Mouse (Mus musculus): Measurements from ENCODE around the gene Rsph1. TPM values are rescaled to one million over a fixed set of nuclear protein-coding genes. Genes with fewer than 3 reads are reported as not detected.
A peak's percentile ranks its signal among the peaks of the same experiment; 100 is the strongest.

Rsph1 gene
- polyA plus RNA-seq, 1 experiment from 2014 or later: 1.7 TPM

- Histone ChIP-seq H3K9ac (ENCODE audit: low read depth, low read length) (no peak overlapping the region), H3K36me3 (ENCODE audit: control insufficient read depth, insufficient read depth, low read length) (no peaks in the 10 kb centered on the region), H3K27ac (ENCODE audit: low read depth, low read length) (no peak overlapping the region), H3K4me2 (no peak overlapping the region), H3K9me3 (replicated peaks; ENCODE audit: control insufficient read depth, low read length) (no peaks in the 10 kb centered on the region), H3K4me1 (ENCODE audit: control insufficient read depth, insufficient read depth, low read length) (peaks cover 14% of the 10 kb centered on the region), H3K4me3 (ENCODE audit: low read depth, low read length) (no peak overlapping the region), H3K27me3 (ENCODE audit: control insufficient read depth, insufficient read depth, low read length) (no peaks in the 10 kb centered on the region)
- no peak for ATAC-seq (replicated peaks; ENCODE audit: insufficient number of reproducible peaks, low FRiP score, low TSS enrichment)
- whole genome bisulfite sequencing (ENCODE audit: insufficient replicate concordance): 82% methylated on average over 19 of the region's 19 CpGs
Observed at GRCm38 (mm10) chr17:31318906-31319767, 42.0 kb upstream of the Rsph1 start.

- H3K9ac ChIP-seq (ENCODE audit: low read depth, low read length): no peak overlapping the region
- H3K4me2 ChIP-seq: no peak overlapping the region
- H3K36me3 ChIP-seq (ENCODE audit: control insufficient read depth, insufficient read depth, low read length): no peaks in the 10 kb centered on the region
- WGBS (ENCODE audit: insufficient replicate concordance): 42% methylated on average over 22 of the region's 22 CpGs
- H3K27ac ChIP-seq (ENCODE audit: low read depth, low read length): no peak overlapping the region
- no peak overlapping the region for H3K4me3 ChIP-seq (ENCODE audit: low read depth, low read length)
- peaks cover 14% of the 10 kb centered on the region for H3K4me1 ChIP-seq (ENCODE audit: control insufficient read depth, insufficient read depth, low read length)
- no peaks in the 10 kb centered on the region for H3K9me3 ChIP-seq (replicated peaks; ENCODE audit: control insufficient read depth, low read length)
- no peaks in the 10 kb centered on the region for H3K27me3 ChIP-seq (ENCODE audit: control insufficient read depth, insufficient read depth, low read length)
- no peak for ATAC-seq (replicated peaks; ENCODE audit: insufficient number of reproducible peaks, low FRiP score, low TSS enrichment)
Observed at GRCm38 (mm10) chr17:31317521-31318272, 40.5 kb upstream of the Rsph1 start.

- H3K4me3 ChIP-seq (ENCODE audit: low read depth, low read length): no peak overlapping the region
- no peak overlapping the region for H3K27ac ChIP-seq (ENCODE audit: low read depth, low read length)
- no peak overlapping the region for H3K4me2 ChIP-seq
- H3K36me3 ChIP-seq (ENCODE audit: control insufficient read depth, insufficient read depth, low read length): no peaks in the 10 kb centered on the region
- no peak for ATAC-seq (replicated peaks; ENCODE audit: insufficient number of reproducible peaks, low FRiP score, low TSS enrichment)
- H3K27me3 ChIP-seq (ENCODE audit: control insufficient read depth, insufficient read depth, low read length): no peaks in the 10 kb centered on the region
- H3K9ac ChIP-seq (ENCODE audit: low read depth, low read length): no peak overlapping the region
- peaks cover 14% of the 10 kb centered on the region for H3K4me1 ChIP-seq (ENCODE audit: control insufficient read depth, insufficient read depth, low read length)
- 80% methylated on average over 3 of the region's 3 CpGs for WGBS (ENCODE audit: insufficient replicate concordance)
- no peaks in the 10 kb centered on the region for H3K9me3 ChIP-seq (replicated peaks; ENCODE audit: control insufficient read depth, low read length)
Observed at GRCm38 (mm10) chr17:31316998-31317397, 39.8 kb upstream of the Rsph1 start.

- H3K36me3 ChIP-seq (ENCODE audit: control insufficient read depth, insufficient read depth, low read length): no peaks in the 10 kb centered on the region
- 63% methylated on average over 6 of the region's 6 CpGs for WGBS (ENCODE audit: insufficient replicate concordance)
- no peak overlapping the region for H3K4me3 ChIP-seq (ENCODE audit: low read depth, low read length)
- no peak for ATAC-seq (replicated peaks; ENCODE audit: insufficient number of reproducible peaks, low FRiP score, low TSS enrichment)
- H3K4me1 ChIP-seq (ENCODE audit: control insufficient read depth, insufficient read depth, low read length): peaks cover 14% of the 10 kb centered on the region
- no peaks in the 10 kb centered on the region for H3K27me3 ChIP-seq (ENCODE audit: control insufficient read depth, insufficient read depth, low read length)
- no peak overlapping the region for H3K4me2 ChIP-seq
- H3K27ac ChIP-seq (ENCODE audit: low read depth, low read length): no peak overlapping the region
- no peak overlapping the region for H3K9ac ChIP-seq (ENCODE audit: low read depth, low read length)
- no peaks in the 10 kb centered on the region for H3K9me3 ChIP-seq (replicated peaks; ENCODE audit: control insufficient read depth, low read length)
Observed at GRCm38 (mm10) chr17:31315993-31316392, 38.8 kb upstream of the Rsph1 start.

- no peak for ATAC-seq (replicated peaks; ENCODE audit: insufficient number of reproducible peaks, low FRiP score, low TSS enrichment)
- H3K4me3 ChIP-seq (ENCODE audit: low read depth, low read length): no peak overlapping the region
- no peaks in the 10 kb centered on the region for H3K27me3 ChIP-seq (ENCODE audit: control insufficient read depth, insufficient read depth, low read length)
- peak overlapping the region; percentile 35; the same call in 1 of the 2 replicates for H3K27ac ChIP-seq (ENCODE audit: low read depth, low read length)
- WGBS (ENCODE audit: insufficient replicate concordance): 38% methylated on average over 13 of the region's 13 CpGs
- H3K4me2 ChIP-seq: no peak overlapping the region; the same call in 1 of the 2 replicates
- peaks cover 14% of the 10 kb centered on the region for H3K4me1 ChIP-seq (ENCODE audit: control insufficient read depth, insufficient read depth, low read length)
- no peak overlapping the region for H3K9ac ChIP-seq (ENCODE audit: low read depth, low read length)
- H3K36me3 ChIP-seq (ENCODE audit: control insufficient read depth, insufficient read depth, low read length): no peaks in the 10 kb centered on the region
- no peaks in the 10 kb centered on the region for H3K9me3 ChIP-seq (replicated peaks; ENCODE audit: control insufficient read depth, low read length)
Observed at GRCm38 (mm10) chr17:31315046-31315792, 38.0 kb upstream of the Rsph1 start.

GRCm38 (mm10) chr17:31312648-31313047 lies 35.5 kb upstream of the Rsph1 start:
- Histone ChIP-seq H3K27ac (ENCODE audit: low read depth, low read length) (no peak overlapping the region), H3K4me2 (no peak overlapping the region), H3K27me3 (ENCODE audit: control insufficient read depth, insufficient read depth, low read length) (no peaks in the 10 kb centered on the region), H3K9me3 (replicated peaks; ENCODE audit: control insufficient read depth, low read length) (no peaks in the 10 kb centered on the region), H3K4me3 (ENCODE audit: low read depth, low read length) (no peak overlapping the region), H3K36me3 (ENCODE audit: control insufficient read depth, insufficient read depth, low read length) (no peaks in the 10 kb centered on the region), H3K9ac (ENCODE audit: low read depth, low read length) (no peak overlapping the region), H3K4me1 (ENCODE audit: control insufficient read depth, insufficient read depth, low read length) (peaks cover 19% of the 10 kb centered on the region)
- WGBS (ENCODE audit: insufficient replicate concordance): 81% methylated on average over 10 of the region's 10 CpGs
- ATAC-seq (replicated peaks; ENCODE audit: insufficient number of reproducible peaks, low FRiP score, low TSS enrichment): no peak

- Histone ChIP-seq H3K4me1 (ENCODE audit: control insufficient read depth, insufficient read depth, low read length) (peaks cover 18% of the 10 kb centered on the region), H3K36me3 (ENCODE audit: control insufficient read depth, insufficient read depth, low read length) (no peaks in the 10 kb centered on the region), H3K9ac (ENCODE audit: low read depth, low read length) (no peak overlapping the region), H3K9me3 (replicated peaks; ENCODE audit: control insufficient read depth, low read length) (no peaks in the 10 kb centered on the region), H3K4me2 (no peak overlapping the region), H3K4me3 (ENCODE audit: low read depth, low read length) (no peak overlapping the region), H3K27me3 (ENCODE audit: control insufficient read depth, insufficient read depth, low read length) (no peaks in the 10 kb centered on the region), H3K27ac (ENCODE audit: low read depth, low read length) (no peak overlapping the region)
- 61% methylated on average over 9 of the region's 9 CpGs for WGBS (ENCODE audit: insufficient replicate concordance)
- no peak for ATAC-seq (replicated peaks; ENCODE audit: insufficient number of reproducible peaks, low FRiP score, low TSS enrichment)
Observed at GRCm38 (mm10) chr17:31311047-31311446, 33.9 kb upstream of the Rsph1 start.

GRCm38 (mm10) chr17:31309281-31309793 lies 32.2 kb upstream of the Rsph1 start:
- no peak overlapping the region for H3K9ac ChIP-seq (ENCODE audit: low read depth, low read length)
- no peaks in the 10 kb centered on the region for H3K36me3 ChIP-seq (ENCODE audit: control insufficient read depth, insufficient read depth, low read length)
- no peak overlapping the region for H3K27ac ChIP-seq (ENCODE audit: low read depth, low read length)
- H3K9me3 ChIP-seq (replicated peaks; ENCODE audit: control insufficient read depth, low read length): no peaks in the 10 kb centered on the region
- H3K4me2 ChIP-seq: no peak overlapping the region
- no peak for ATAC-seq (replicated peaks; ENCODE audit: insufficient number of reproducible peaks, low FRiP score, low TSS enrichment)
- no peaks in the 10 kb centered on the region for H3K27me3 ChIP-seq (ENCODE audit: control insufficient read depth, insufficient read depth, low read length)
- no peak overlapping the region for H3K4me3 ChIP-seq (ENCODE audit: low read depth, low read length)
- 51% methylated on average over 6 of the region's 6 CpGs for WGBS (ENCODE audit: insufficient replicate concordance)
- H3K4me1 ChIP-seq (ENCODE audit: control insufficient read depth, insufficient read depth, low read length): peaks cover 18% of the 10 kb centered on the region

Measured in heart, embryonic 11.5 days (tissue).